Mouse (Mus musculus) olfactory bulb, adult 2 months (tissue): ENCODE results near the gene Jakmip3. TPM values are rescaled to one million over a fixed set of nuclear protein-coding genes. Genes with fewer than 3 reads are reported as not detected.

Experiments used
- H3K27ac ChIP-seq: fragments of 200-500 bp; 2 replicates; pipeline ENCODE4 v1.5.1; 2012; ENCODE audit warnings: low read depth, low read length; ENCODE audit not compliant: insufficient read depth
- H3K4me1 ChIP-seq: fragments of 200-500 bp; 2 replicates; pipeline ENCODE4 v1.6.1; 2012; ENCODE audit warnings: low read length; ENCODE audit not compliant: control insufficient read depth, insufficient read depth
- H3K4me3 ChIP-seq: fragments of 200-500 bp; 2 replicates; pipeline ENCODE4 v1.5.1; 2012; ENCODE audit warnings: mild to moderate bottlenecking, low read depth, low read length, moderate library complexity; ENCODE audit not compliant: insufficient read depth
- CTCF ChIP-seq: fragments of 200-500 bp; IDR thresholded peaks from 2 replicates; pipeline ENCODE4 v1.5.1; 2012; ENCODE audit warnings: low read depth, mild to moderate bottlenecking, low read length, moderate library complexity; ENCODE audit not compliant: insufficient read depth
- POLR2A ChIP-seq: fragments of 200-500 bp; IDR thresholded peaks from 2 replicates; pipeline ENCODE4 v1.6.1; 2012; ENCODE audit warnings: mild to moderate bottlenecking, low read depth, low read length, moderate library complexity; ENCODE audit not compliant: insufficient read depth
- WGBS: fragments of 180-500 bp; shearing (Covaris S2); methylation state at CpG from one replicate; pipeline ENCODE4 v1.1.7; 2018; 5-methylcytosine and 5-hydroxymethylcytosine counted together
- polyA plus RNA-seq: library from polyadenylated mRNA; stranded (reverse); fragments of >200 nt; gene quantifications from 2 replicates; pipeline ENCODE4 v1.2.4, GENCODE M21; 2012; ENCODE audit warnings: low replicate concordance; ENCODE audit not compliant: missing spikeins, insufficient read depth, insufficient read length

The Jakmip3 gene
- polyA plus RNA-seq, 1 experiment: not detected

DNA sequence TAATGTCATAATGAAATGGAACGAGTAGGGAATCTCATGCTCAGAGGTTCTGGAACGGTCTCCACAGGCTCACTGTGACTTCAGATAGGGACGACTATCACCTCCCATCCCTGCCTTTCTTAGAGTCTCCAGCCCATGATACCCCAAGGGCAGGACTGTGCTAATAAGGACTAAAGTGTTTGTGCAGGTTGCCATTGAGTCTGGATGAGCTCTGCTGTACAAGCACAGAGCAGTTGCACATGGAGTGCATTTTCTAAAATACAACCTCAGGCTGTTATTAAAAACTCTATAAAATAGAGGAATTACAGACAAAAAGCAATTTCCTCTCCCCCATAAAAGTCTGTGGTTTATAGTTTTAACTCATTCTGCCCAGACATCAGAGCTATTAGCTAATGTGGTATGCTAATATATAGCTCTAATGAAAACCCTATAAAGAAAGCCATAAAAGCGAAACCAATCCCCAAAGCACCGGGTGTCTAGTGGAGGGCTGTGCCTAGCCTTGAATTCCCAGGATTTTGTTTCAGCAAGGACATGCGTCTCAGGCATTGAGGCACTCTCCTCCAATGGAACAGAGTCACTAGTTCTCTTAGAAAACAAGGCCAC is 72.3 kb downstream of the Jakmip3 start:
- 82% methylated on average over 6 of the region's 6 CpGs for WGBS
- H3K4me1 ChIP-seq: no peaks in the 10 kb centered on the region; the same call in 1 of the 2 replicates
- TF ChIP-seq POLR2A (no peak), CTCF (no peak)
- H3K27ac ChIP-seq: no peak overlapping the region
- no peak overlapping the region for H3K4me3 ChIP-seq

DNA sequence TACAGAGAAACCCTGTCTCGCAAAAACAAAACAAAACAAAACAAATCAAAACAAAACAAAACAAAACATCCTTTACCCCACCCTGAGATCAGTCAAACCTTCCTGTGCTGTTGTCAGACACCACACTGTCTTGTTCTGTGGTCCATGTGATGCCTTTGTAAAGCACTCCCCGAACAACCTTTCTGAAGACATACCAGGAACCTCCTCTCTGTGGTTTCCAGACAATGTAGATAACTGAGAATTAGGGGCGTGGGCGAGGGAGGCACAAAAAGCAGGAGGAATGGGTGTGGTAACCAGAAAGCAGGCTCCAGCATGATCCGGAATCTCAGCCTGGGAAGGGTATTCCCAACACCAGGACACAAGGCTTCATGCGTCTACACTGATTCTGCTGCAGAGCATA is 74.6 kb downstream of the Jakmip3 start:
- WGBS: 82% methylated on average over 6 of the region's 6 CpGs
- Histone ChIP-seq H3K4me1 (no peaks in the 10 kb centered on the region; the same call in 1 of the 2 replicates), H3K4me3 (no peak overlapping the region), H3K27ac (no peak overlapping the region)
- TF ChIP-seq POLR2A (no peak), CTCF (no peak)

DNA sequence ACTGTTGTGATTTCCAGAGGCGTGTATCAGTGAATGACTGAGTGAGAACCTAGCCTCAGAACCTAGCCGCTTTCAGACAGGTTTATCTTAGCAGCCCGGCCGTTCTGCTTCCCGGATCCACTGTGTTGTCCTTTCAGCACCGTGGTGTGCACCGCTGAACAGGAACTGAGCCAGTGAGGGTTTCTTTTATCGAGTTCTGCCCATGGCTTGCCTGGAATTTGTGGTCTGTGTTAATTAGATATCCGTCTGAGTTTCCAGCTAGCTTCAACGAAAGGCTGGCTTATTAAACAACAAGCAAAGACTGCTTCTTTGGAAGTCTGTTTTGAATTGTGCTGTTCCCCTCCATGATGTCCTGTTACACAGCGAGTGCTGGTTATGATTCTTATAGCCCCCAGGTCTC is 75.8 kb downstream of the Jakmip3 start:
- no peak for TF ChIP-seq POLR2A
- Histone ChIP-seq H3K4me3 (no peak overlapping the region), H3K27ac (no peak overlapping the region), H3K4me1 (no peaks in the 10 kb centered on the region; the same call in 1 of the 2 replicates)
- 51% methylated on average over 11 of the region's 11 CpGs for WGBS

DNA sequence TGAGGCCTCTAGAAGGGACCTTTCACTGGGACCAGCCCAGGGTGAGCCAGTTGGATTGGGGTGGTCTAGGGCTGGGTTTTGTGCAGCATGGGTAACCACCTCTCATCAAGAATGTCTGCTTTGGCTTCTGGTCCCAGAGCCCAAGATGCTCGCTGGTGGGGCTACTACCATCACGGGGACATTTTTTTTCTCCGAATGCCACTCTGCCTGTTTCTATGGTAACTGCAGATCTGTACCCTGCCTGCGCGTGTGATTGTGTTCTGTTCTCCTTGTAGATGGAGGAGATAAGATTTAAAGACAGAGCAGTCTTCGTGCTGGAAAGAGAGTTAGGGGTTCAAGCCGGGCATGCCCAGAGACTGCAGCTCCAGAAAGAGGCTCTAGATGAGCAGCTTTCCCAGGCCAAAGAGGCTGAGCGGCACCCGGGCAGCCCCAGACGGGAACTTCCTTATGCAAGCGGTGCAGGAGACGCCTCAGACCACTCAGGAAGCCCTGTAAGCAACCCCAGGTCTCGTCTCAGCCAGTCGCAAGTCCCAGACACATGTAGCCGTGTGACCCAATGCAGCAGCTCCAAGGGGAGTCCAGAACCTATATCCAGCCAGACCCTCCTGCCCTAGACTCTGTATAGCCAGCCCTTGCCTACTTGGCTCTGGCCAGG is 76.8 kb downstream of the Jakmip3 start:
- Histone ChIP-seq H3K27ac (no peak overlapping the region), H3K4me3 (no peak overlapping the region), H3K4me1 (no peaks in the 10 kb centered on the region; the same call in 1 of the 2 replicates)
- TF ChIP-seq CTCF (no peak), POLR2A (no peak)
- WGBS: 74% methylated on average over 15 of the region's 15 CpGs

DNA sequence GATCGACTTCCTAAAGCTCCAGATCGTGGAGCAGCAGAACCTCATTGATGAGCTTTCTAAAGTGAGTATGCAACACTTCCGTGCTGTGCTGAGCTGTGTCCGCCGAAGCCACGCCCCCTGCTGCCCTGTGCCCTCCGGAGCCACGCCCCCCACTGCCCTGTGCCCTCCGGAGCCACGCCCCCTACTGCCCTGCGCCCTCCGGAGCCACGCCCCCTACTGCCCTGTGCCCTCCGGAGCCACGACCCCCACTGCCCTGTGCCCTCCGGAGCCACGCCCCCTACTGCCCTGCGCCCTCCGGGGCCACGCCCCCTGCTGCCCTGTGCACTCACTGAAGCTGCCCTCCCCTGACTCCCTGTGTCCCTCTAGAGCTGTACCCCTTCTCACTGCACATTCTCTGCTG is 80.4 kb downstream of the Jakmip3 start:
- H3K27ac ChIP-seq: no peak overlapping the region
- H3K4me1 ChIP-seq: peaks cover 2% of the 10 kb centered on the region; the same call in 1 of the 2 replicates
- no peak for TF ChIP-seq POLR2A
- TF ChIP-seq CTCF: no peak
- no peak overlapping the region for H3K4me3 ChIP-seq
- 11% methylated on average over 20 of the region's 20 CpGs for WGBS

DNA sequence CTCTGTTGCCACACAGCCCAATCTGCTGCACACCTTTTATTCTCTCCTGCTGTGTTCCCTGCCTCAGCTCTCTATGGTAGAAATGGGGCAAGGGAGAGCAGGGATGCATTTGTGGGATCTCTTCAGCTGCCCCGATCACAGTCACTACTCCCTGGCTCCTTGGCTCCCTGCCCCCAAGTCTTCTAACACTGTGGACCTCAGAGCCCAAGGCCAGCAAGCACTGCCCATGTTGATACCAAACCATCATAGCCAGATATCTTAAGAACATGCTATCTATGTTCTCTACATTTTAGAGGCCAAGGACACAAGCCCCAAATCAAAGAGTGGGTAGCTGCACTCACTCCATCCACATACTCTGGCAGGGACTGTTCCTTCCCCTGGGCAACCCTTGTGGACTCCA is 80.8 kb downstream of the Jakmip3 start:
- H3K4me1 ChIP-seq: peaks cover 2% of the 10 kb centered on the region; the same call in 1 of the 2 replicates
- WGBS: 81% methylated on average over 1 of the region's 1 CpGs
- H3K4me3 ChIP-seq: no peak overlapping the region
- no peak for TF ChIP-seq CTCF
- TF ChIP-seq POLR2A: no peak
- H3K27ac ChIP-seq: no peak overlapping the region

DNA sequence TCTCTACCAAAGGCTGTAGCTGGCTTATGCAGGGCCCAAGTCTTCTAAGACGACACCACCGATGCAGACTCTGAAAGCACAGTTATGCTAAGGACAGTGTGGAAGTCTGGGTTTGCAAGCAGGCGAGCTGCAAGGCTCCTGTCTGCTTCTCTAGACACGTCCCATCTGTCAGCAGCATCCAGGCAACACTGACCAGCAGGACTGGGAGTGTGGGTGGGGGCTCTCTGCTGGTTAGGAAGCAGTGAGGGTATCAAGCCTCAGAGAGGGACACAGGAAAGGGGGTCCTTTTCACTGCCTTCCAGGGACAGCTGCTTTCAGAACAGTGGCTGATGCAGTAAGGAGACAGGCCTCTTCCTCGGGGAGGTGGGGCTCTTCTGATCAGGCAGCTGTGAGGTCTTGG is 86.6 kb downstream of the Jakmip3 start:
- H3K4me1 ChIP-seq: 0 out of 2 replicates have a peak, but pooled peaks cover 2% of the 10 kb centered on the region
- TF ChIP-seq CTCF (no peak), POLR2A (no peak)
- H3K4me3 ChIP-seq: no peak overlapping the region
- H3K27ac ChIP-seq: no peak overlapping the region
- 77% methylated on average over 5 of the region's 5 CpGs for WGBS

DNA sequence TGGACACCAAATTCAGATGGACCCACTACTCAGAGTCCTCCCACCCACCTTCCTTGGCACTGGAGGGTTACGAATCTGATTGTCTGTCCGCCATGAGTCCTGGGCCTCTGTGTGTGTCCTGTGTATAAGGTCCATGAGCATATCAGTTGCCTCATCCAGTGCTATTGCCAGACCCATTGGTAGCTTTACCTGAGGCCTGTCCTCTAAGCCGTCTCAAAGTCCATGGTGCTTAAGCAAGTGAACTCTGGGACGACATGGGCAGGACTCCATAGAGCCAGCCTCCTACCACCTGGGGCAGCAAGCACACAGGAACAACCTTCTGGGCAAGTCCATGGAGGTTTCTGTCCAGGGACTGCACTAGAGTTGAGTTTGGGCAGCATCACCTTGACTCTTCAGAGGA is 90.7 kb downstream of the Jakmip3 start:
- Histone ChIP-seq H3K4me1 (no peaks in the 10 kb centered on the region), H3K27ac (no peak overlapping the region), H3K4me3 (no peak overlapping the region)
- TF ChIP-seq POLR2A (no peak), CTCF (no peak)
- WGBS: 97% methylated on average over 4 of the region's 4 CpGs

DNA sequence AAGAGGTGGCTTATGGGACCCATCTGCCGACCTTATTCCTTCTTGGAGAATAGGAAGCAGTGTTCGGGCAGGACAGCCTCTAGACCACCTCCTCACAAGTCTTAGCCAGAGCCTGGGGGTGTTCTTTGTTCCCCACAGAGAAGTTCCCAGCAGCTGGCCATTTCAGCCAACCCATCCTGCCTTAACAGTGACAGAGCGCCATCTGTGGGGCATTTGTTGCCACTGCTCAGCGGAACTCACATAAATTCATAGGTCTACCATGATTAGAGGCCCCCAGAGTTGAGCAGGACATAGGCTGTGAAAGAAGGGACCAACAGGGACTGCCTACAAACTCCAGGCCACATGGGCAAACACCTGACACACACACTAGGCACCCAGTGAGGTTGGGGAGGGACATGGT is 122.9 kb downstream of the Jakmip3 start:
- 62% methylated on average over 4 of the region's 4 CpGs for WGBS
- peaks cover 3% of the 10 kb centered on the region; the same call in 1 of the 2 replicates for H3K4me1 ChIP-seq
- TF ChIP-seq CTCF: no peak
- no peak for TF ChIP-seq POLR2A
- H3K27ac ChIP-seq: no peak overlapping the region
- H3K4me3 ChIP-seq: no peak overlapping the region
